Mouse (Mus musculus) stomach, embryonic 16.5 days (tissue): Measurements from ENCODE around the gene Dock4. TPM values are rescaled to one million over a fixed set of nuclear protein-coding genes. Genes with fewer than 3 reads are reported as not detected.
A peak's percentile ranks its signal among the peaks of the same experiment; 100 is the strongest.

Experiments
- ATAC-seq: fragments of 200-750 bp; cut with Nextera tagmentation; 2 replicates; pipeline ENCODE4 v1.8.0; 2017; ENCODE audit warnings: moderate number of reproducible peaks, moderate TSS enrichment; ENCODE audit not compliant: insufficient read depth, low FRiP score
- H3K27ac ChIP-seq: fragments of 300-500 bp; sonication (generic); 2 replicates; pipeline ENCODE4 v1.5.1; 2014; ENCODE audit warnings: low read length
- H3K27me3 ChIP-seq: fragments of 300-500 bp; sonication (generic); 2 replicates; pipeline ENCODE4 v1.6.1; 2014; ENCODE audit warnings: low read length, control low read depth, mixed read lengths; ENCODE audit not compliant: control insufficient read depth, insufficient read depth
- H3K36me3 ChIP-seq: fragments of 300-500 bp; sonication (generic); 2 replicates; pipeline ENCODE4 v1.6.1; 2014; ENCODE audit warnings: low read length; ENCODE audit not compliant: control insufficient read depth, insufficient read depth
- H3K4me1 ChIP-seq: fragments of 300-500 bp; sonication (generic); 2 replicates; pipeline ENCODE4 v1.6.1; 2014; ENCODE audit warnings: low read length, control low read depth, mixed read lengths; ENCODE audit not compliant: control insufficient read depth, insufficient read depth
- H3K4me2 ChIP-seq: fragments of 300-500 bp; sonication (generic); 2 replicates; pipeline ENCODE4 v1.6.1; 2014; ENCODE audit warnings: low read depth, low read length, mixed read lengths
- H3K4me3 ChIP-seq: fragments of 300-500 bp; sonication (generic); replicated peaks from 2 replicates; pipeline ENCODE4 v1.5.1; 2014; ENCODE audit warnings: mild to moderate bottlenecking, low read length
- H3K9ac ChIP-seq: fragments of 300-500 bp; sonication (generic); 2 replicates; pipeline ENCODE4 v1.6.1; 2014; ENCODE audit warnings: low read length
- H3K9me3 ChIP-seq: fragments of 300-500 bp; sonication (generic); replicated peaks from 2 replicates; pipeline ENCODE4 v1.6.1; 2016; ENCODE audit warnings: low read length, control low read depth; ENCODE audit not compliant: control insufficient read depth
- WGBS: fragments of 180-500 bp; shearing (Covaris S2); extraction: QIAGEN DNeasy Blood & Tissue Kit; methylation state at CpG from one replicate; pipeline ENCODE4 v1.1.7; 2014; 5-methylcytosine and 5-hydroxymethylcytosine counted together
- polyA plus RNA-seq: library from polyadenylated mRNA; unstranded; fragments of >200 nt; fragmentation: Nextera tagmentation; extraction: Ambion mirVana; gene quantifications from 2 replicates; pipeline ENCODE4 v1.2.1, GENCODE M21; 2015

The Dock4 gene
- polyA plus RNA-seq, 1 experiment from 2014 or later, result 8.7 TPM

DNA sequence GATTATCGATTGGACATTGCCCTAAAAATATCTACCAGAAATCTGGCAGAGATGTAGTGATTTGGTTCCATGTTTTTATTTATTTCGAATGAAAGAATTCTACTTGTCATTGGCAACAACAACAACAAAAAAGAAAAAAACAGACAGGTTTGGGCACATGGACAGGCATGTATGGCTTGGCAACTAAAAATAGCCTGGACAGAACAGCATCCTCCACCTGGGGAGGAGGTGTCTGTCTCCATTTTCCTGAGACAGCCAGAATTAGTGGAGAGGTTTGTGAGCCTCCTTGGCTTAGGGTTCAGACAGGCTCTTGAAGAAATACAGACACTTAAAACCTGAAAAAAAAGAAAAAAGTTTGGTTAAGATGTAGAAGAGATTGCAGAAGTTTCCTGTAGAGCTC is 10.8 kb downstream of the Dock4 start:
- Histone ChIP-seq H3K4me2 (no peak overlapping the region), H3K9ac (no peak overlapping the region), H3K36me3 (no peaks in the 10 kb centered on the region), H3K4me3 (no peak overlapping the region), H3K27me3 (no peaks in the 10 kb centered on the region), H3K27ac (no peak overlapping the region), H3K9me3 (no peaks in the 10 kb centered on the region), H3K4me1 (0 out of 2 replicates have a peak, but pooled peaks cover 4% of the 10 kb centered on the region)
- no peak for ATAC-seq
- WGBS, result 90% methylated on average over 2 of the region's 2 CpGs

DNA sequence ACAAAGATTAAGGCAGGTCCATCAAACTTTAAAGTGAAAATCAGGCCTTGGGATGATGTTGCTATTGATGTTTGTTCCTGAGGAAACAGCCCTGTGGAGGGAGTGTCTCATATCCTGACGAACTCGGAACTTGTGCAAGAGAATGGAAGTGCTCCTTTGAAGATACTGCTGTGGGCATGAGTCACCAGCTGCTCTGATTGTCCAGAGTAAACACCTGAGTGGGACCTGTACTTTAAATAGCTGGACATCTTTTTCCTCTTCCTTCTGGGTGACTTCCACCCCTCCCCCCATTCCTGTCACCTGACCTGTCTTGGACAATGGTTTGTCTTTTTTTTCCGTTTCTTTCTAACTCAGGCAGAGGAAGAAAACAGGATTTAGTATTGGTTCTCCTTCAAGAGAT is 13.2 kb downstream of the Dock4 start:
- Histone ChIP-seq H3K4me1 (0 out of 2 replicates have a peak, but pooled peaks cover 4% of the 10 kb centered on the region), H3K4me2 (no peak overlapping the region), H3K4me3 (no peak overlapping the region), H3K27ac (no peak overlapping the region), H3K9me3 (no peaks in the 10 kb centered on the region), H3K9ac (no peak overlapping the region), H3K27me3 (no peaks in the 10 kb centered on the region), H3K36me3 (no peaks in the 10 kb centered on the region)
- WGBS, result 64% methylated on average over 3 of the region's 3 CpGs
- ATAC-seq, result peak; percentile 68; the same call in 1 of the 2 replicates

DNA sequence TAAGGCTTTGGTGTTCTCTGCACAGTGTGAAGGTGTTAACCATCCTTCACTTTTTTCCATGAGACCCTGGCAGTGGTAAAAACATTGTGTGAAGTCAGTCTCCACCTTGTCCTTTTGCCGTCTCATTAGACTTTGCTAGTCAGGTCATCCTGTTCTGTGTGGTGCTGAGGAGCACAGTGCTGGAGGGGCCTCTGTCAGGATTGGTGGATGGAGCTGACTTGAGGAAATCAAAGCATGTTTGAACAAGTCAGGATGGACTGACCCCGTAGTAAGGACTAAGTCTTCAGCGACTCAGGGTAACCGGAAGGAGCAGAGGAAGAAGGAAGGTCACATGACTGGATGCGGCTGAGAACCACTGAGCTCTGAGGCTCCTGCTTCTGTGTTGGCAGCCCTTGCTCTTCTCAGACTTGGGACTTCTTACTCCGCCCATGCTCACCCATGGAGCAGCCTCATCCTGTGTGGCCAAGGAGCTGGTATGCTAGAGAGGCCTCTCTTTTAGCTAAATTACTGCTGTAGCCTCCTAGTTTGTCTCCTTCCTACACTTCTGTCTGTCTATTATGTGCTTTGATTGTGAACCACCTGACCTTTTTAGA is 14.0 kb downstream of the Dock4 start:
- no peak overlapping the region for H3K9ac ChIP-seq
- H3K4me3 ChIP-seq, result no peak overlapping the region
- peak overlapping the region; percentile 66 for H3K27ac ChIP-seq
- no peaks in the 10 kb centered on the region for H3K36me3 ChIP-seq
- H3K4me2 ChIP-seq, result no peak overlapping the region
- 0 out of 2 replicates have a peak, but pooled peaks cover 4% of the 10 kb centered on the region for H3K4me1 ChIP-seq
- ATAC-seq, result peak; percentile 60; the same call in 1 of the 2 replicates
- 61% methylated on average over 6 of the region's 6 CpGs for WGBS
- H3K27me3 ChIP-seq, result no peaks in the 10 kb centered on the region
- no peaks in the 10 kb centered on the region for H3K9me3 ChIP-seq

DNA sequence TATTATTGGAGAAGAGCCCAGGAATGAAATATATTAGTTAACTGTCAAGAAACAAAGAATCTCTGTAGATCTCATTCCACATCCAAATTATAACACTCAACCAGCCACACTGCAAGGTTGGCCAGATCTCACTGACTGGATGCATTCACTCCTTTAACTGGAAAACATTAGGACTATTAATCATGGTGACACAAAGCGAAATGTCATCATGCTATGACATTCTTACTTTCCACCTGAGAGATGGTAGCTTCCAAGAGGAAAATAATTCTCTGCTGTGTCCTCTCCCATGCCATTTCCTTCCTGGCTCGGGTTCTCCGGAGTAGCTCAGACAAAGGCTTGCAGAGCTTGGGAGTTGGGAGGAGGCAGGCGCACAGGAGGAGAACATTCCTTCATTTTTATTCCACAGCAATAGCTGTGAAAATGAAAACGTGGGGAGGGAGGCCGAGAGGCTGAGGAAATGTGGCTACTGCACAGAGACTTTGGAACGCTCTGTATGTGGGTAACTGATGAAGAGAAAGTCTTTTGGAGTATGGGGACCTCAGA is 17.0 kb downstream of the Dock4 start:
- no peak overlapping the region for H3K4me2 ChIP-seq
- no peak for ATAC-seq
- H3K9ac ChIP-seq, result no peak overlapping the region
- H3K9me3 ChIP-seq, result no peaks in the 10 kb centered on the region
- H3K27ac ChIP-seq, result no peak overlapping the region
- no peaks in the 10 kb centered on the region for H3K27me3 ChIP-seq
- H3K36me3 ChIP-seq, result no peaks in the 10 kb centered on the region
- 47% methylated on average over 7 of the region's 7 CpGs for WGBS
- H3K4me3 ChIP-seq, result no peak overlapping the region
- 0 out of 2 replicates have a peak, but pooled peaks cover 4% of the 10 kb centered on the region for H3K4me1 ChIP-seq

DNA sequence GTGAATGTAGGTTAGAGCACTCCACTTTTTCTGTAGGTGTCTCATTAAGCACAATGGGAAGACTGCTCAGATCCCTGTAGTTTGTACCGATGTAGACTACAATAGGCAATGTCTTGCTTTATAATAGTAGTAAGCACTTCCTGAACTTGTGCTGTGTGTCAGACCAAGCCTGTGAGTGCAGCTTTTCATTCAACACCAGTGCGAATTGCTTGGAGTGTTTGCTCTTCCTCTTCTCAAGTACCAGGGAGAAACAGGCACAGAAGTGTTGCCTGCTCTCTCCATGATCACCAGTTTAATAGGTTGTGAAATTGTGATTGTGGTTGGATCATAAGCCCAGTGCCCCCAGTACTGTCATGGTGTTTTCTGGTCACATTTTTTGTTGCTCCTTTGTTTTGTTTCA is 18.1 kb downstream of the Dock4 start:
- ATAC-seq, result no peak
- H3K4me1 ChIP-seq, result 0 out of 2 replicates have a peak, but pooled peaks cover 4% of the 10 kb centered on the region
- no peaks in the 10 kb centered on the region for H3K27me3 ChIP-seq
- 63% methylated on average over 2 of the region's 2 CpGs for whole genome bisulfite sequencing
- H3K4me2 ChIP-seq, result no peak overlapping the region
- no peak overlapping the region for H3K9ac ChIP-seq
- H3K36me3 ChIP-seq, result no peaks in the 10 kb centered on the region
- no peaks in the 10 kb centered on the region for H3K9me3 ChIP-seq
- no peak overlapping the region for H3K4me3 ChIP-seq
- no peak overlapping the region for H3K27ac ChIP-seq

DNA sequence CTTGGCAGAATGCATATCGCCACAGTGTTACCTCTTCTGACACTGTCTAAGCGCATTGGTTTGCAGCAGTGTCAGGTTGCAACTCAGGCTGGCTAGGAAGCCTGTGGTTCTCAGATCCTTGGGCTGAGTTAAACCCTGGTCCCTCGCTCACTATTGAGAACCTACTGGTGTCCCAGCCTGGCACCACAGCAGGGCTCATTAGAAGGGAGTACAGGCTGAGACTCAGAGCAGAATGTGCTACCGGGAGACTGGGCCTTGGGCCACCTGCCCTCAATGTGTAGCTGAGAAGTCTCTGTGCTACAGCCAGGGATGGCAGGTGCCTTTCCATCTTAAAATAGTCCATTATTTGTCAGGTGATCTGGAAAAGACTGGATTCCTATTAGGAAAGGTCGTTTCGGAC is 18.5 kb downstream of the Dock4 start:
- H3K27ac ChIP-seq, result no peak overlapping the region
- H3K36me3 ChIP-seq, result no peaks in the 10 kb centered on the region
- H3K27me3 ChIP-seq, result no peaks in the 10 kb centered on the region
- no peak overlapping the region for H3K4me3 ChIP-seq
- 0 out of 2 replicates have a peak, but pooled peaks cover 4% of the 10 kb centered on the region for H3K4me1 ChIP-seq
- no peak overlapping the region for H3K9ac ChIP-seq
- ATAC-seq, result no peak
- H3K9me3 ChIP-seq, result no peaks in the 10 kb centered on the region
- WGBS, result 71% methylated on average over 6 of the region's 6 CpGs
- no peak overlapping the region for H3K4me2 ChIP-seq

DNA sequence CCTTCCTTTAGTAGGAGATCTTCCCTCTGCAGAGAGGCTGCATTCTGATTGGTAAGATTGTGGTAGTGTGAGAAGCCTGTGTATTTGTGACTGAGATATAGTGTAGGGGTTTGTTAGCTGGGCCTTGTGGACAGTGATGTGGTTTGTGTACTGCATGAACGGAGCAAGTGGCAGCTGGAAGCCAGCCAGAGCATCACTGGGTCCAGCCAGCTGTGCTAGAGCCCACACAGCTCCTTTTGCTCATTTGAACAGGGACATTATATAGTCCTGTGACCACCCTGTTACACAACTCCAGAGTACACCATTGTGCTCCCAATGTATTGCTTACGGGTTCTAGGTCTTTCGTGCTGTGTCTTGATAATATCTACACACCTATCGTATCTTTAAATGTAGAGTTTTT is 22.5 kb downstream of the Dock4 start:
- WGBS, result 85% methylated on average over 4 of the region's 4 CpGs
- peaks cover 14% of the 10 kb centered on the region for H3K4me1 ChIP-seq

DNA sequence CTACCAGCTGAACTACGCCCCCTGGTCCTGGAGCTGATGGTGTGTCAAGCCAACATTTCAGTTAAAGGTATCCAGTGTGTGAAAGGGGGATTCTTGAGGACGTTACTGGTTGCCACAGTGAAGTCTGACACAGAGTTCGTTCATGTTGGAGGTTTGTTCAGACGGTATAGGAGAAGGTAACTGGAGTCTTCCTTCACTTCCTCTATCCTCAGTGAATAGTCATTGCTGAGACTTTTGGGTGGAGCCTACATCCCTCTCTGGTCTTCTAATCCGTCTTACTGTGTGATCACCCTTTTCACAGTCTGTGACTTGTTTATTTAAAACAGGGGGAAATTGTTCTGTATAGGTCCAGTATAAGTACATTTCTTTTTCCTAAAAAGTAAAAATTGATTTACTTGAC is 23.3 kb downstream of the Dock4 start:
- Histone ChIP-seq H3K9ac (no peak overlapping the region), H3K4me2 (no peak overlapping the region), H3K4me1 (peaks cover 17% of the 10 kb centered on the region), H3K36me3 (no peaks in the 10 kb centered on the region), H3K9me3 (no peaks in the 10 kb centered on the region), H3K27ac (no peak overlapping the region), H3K4me3 (no peak overlapping the region), H3K27me3 (no peaks in the 10 kb centered on the region)
- no peak for ATAC-seq
- WGBS, result 73% methylated on average over 5 of the region's 5 CpGs

More for the DNA sequence above, 22.5 kb downstream of the Dock4 start:
- Histone ChIP-seq H3K4me3 (no peak overlapping the region), H3K27ac (no peak overlapping the region), H3K9me3 (no peaks in the 10 kb centered on the region), H3K9ac (no peak overlapping the region), H3K36me3 (no peaks in the 10 kb centered on the region), H3K4me2 (no peak overlapping the region), H3K27me3 (no peaks in the 10 kb centered on the region)
- no peak for ATAC-seq

DNA sequence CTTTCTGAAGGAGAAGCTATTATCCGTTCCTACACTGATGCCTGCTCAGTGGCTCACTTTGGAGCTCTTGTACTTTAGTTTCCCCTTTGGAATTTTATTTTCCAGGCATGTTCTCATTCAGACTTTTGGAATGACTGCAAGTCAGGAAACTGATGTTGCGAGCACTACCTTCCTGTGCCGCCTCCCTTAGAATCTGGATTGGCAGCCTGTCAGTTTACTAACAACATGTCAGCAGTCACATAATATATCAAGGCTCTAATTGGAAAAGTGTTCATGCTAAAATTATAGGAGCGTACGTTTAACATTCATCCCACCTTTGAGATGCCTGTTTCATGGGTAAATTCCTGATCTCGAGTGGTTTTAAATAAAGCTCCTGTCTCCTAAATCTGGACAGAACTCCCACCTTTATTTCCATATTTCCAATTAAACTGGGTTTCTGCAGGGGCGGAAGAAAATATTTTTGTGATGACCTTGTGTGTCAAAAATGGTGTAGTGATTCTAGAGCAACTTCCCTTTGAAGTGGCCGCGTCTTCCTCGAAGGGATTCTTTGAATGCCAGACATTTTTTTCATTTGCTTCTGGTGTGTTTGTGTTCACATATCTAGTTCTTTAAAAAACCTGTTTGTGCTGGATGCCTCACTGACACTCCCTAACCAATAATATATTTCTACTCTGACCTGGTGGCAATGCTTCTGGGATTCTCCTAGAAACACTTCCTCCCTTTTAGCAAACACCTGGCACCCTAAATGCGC is 26.1 kb downstream of the Dock4 start:
- ATAC-seq, result no peak
- Histone ChIP-seq H3K27ac (no peak overlapping the region; the same call in 1 of the 2 replicates), H3K9ac (no peak overlapping the region), H3K4me3 (peak overlapping the region; percentile 28), H3K9me3 (no peaks in the 10 kb centered on the region), H3K36me3 (no peaks in the 10 kb centered on the region), H3K27me3 (no peaks in the 10 kb centered on the region), H3K4me1 (peaks cover 17% of the 10 kb centered on the region), H3K4me2 (peak overlapping the region; percentile 43)
- 37% methylated on average over 11 of the region's 11 CpGs for WGBS
